Mouse (Mus musculus): ENCODE measurements around the gene Slit3.

DNA sequence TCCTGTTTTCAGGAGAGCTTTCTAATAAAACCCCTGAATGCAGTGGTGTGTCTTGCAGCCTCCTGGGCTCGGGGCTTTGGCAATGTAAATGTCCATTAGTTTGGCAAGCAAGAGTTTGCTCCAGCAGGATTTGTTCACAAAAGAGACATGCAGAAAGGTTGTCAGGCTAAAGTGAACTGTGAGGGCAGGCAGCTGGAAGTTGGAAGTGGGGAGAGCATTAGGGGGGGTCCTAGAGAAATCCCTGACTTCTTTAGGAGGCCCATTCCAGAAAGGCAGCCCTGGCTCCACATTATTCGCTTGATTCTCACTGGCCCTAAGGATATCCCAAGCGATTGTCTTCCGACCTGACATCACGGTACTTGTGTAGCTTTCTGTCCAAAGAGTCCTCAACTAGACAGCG lies 285.5 kb downstream of the Slit3 start:
- TF ChIP-seq POLR2A (IDR thresholded peaks at IDR 0.05; ENCODE audit: extremely low read depth, insufficient read depth, low read length) (no peak), CTCF (IDR thresholded peaks at IDR 0.05; ENCODE audit: low read depth, low read length) (no peak)
